Mouse (Mus musculus): ENCODE measurements around the gene Wnt1.
"Not testable (repeated sequence)": the region's sequence is repeated elsewhere in the genome, so short reads cannot be mapped to it uniquely, and the experiment has no call there.

Wnt1 gene

DNA sequence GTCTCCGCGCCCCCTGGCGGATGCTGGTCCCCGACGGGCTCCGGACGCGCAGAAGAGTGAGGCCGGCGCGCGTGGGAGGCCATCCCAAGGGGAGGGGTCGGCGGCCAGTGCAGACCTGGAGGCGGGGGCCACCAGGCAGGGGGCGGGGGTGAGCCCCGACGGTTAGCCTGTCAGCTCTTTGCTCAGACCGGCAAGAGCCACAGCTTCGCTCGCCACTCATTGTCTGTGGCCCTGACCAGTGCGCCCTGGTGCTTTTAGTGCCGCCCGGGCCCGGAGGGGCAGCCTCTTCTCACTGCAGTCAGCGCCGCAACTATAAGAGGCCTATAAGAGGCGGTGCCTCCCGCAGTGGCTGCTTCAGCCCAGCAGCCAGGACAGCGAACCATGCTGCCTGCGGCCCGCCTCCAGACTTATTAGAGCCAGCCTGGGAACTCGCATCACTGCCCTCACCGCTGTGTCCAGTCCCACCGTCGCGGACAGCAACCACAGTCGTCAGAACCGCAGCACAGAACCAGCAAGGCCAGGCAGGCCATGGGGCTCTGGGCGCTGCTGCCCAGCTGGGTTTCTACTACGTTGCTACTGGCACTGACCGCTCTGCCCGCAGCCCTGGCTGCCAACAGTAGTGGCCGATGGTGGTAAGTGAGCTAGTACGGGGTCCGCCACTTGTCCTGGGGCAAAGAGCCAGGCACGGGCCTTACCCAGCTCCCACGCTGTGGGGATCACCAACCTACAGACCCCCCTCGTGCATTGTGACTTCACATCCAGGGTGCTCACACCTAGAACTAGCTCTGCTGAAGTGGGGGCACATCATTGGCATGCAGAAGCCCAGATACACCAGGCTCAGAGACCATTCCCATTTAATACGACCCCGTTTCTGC is at the start of gene Wnt1:
TSS of gene Wnt1 (plus strand) at position 197 of the 875 bp plus-strand sequence.
- peak; percentile 65 to 68 for DNase-seq

DNA sequence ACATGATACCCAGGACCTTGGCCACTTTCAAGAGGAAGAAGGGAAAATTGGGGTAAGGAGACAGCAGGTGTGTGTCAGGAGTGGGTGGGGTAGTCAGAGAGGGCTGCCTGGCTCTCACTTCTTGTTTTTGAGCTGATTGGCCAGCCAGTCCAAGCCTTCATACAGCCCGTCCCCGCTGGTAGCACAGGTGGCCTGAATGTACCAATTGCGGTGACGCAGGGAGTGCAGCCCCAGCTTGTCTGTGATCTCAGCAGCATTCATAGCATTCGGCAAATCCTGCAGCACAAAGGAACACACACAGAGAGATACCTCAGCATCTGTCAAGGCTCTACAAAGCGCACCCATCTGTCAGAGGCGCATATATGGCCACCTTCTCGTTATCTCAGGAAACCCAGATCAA is 49.4 kb upstream of the Wnt1 start:
- no peak for DNase-seq

DNA sequence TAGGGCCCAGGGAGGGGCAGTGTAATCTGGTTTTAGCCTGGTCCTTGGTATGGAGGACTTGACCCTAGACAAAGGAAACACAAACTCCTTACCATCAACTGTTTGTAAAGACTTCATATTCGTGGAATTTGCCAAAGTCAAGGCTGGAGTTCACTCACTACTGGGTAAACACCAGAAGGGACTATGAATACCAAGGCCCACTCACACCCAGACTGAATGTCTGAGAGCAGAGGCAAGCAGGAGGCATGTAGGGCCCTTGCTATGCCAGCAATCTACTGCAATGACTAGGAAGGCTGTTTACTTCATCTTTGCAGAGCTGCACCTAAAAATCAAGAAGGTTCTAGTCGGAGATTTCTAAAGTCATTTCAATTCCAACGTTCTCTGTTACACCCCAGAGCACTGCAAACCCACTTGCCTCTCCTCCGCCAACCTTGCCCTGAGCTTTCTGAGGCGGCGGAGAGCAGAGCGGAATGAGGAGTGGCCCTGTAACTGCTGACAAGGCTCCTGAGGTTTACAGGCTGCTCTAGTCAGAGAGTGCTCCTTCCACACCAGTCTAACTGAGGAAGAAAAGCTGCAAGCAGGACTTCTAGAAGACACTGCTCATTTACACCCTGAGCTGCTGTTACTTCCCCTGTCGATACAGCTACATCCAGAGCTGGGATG is 46.8 kb upstream of the Wnt1 start:
- DNase-seq, result no peak

DNA sequence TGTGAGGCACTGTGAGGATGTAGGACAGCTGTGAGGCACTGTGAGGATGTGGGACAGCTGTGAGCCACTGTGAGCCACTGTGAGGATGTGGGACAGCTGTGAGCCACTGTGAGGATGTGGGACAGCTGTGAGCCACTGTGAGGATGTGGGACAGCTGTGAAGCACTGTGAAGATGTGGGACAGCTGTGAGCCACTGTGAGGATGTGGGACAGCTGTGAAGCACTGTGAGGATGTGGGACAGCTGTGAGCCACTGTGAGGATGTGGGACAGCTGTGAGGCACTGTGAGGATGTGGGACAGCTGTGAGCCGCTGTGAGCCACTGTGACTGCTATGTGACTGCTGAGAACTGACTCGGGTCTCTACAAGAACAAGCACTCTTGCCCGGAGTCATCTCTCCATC is 45.8 kb upstream of the Wnt1 start:
- not testable (repeated sequence) for DNase-seq

DNA sequence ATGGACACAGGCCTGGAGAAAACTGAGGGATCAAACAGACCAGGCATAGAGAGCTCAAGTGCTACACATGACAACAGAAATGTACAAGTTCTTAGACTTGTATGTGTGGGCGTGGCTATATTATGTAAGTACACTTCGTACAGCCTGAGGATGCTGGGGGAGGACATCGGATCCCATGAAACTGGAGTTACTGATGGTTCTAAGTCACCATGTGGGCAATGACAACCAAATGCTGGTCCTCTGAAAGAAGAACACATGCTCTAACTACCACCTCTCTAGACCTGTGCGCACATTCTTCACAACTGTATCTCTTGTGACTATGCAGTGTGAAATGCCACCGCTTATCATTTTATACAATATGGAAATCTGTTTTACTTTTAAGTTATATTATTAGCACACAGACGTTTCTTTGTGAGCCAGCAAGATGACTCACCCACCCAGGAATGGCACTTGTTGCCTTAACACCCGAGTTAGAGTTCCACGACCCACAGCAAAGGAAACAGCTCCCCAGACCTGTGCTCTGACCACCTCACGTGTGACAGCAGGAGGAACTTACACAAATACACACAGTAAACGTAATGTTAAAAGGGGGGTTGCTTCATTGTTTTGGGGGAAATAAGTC is 43.2 kb upstream of the Wnt1 start:
- no peak for DNase-seq

DNA sequence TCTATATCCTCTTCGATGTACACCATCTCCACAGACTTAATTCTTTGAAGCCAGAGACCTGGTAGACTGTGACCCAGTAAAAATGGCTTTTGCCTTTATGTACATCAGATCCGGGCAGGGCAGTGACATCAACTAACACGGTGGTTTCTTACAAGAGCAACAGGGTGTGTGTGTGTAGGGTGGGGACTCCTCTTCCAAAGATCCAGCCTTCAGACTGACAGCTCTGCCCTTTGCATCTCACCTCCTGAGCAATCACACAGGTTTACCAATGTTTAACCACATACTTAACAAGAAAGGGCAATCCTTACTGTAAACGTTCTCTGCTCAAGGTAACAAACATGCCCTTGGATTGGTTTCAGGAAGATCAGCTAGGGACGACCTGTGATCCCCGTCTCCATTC is 42.4 kb upstream of the Wnt1 start:
- DNase-seq, result no peak

DNA sequence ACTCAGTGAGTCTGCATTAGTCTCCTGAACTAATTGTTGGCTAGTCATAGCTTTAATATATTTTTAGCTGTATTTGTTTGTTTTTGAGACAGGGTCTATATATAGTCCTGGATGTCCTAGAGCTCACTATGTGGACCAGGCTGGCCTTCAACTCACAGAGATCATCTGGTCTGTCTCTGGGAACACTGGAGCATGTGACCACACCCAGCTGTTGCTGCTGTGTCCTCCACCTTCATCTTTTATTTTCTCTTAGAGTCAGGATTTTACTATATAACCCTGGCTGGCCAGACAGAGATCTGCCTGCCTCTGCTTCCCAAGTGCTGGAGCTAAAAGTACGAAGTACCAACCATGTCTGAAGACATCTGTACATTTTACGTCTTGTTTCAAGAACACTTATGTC is 40.6 kb upstream of the Wnt1 start:
- DNase-seq, result no peak

DNA sequence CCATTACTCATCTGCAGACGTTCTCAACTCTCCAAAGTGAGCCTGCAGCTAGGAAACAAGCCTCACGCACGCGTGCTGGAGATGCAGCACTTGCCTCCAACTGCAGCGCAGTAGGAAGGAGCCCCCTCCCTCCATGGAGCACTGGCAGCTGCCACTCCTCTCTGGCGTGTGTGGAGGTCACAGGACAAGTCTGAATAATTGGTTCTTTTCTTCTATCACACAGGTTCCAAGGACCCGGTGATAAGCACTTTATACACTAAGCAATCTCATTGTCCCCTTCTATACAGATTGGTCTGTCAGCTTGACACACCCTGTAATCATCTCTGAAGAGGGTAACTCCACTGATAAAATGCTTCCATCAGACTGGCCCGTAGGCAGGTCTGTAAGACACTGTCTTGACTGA is 36.6 kb upstream of the Wnt1 start:
- DNase-seq, result no peak

DNA sequence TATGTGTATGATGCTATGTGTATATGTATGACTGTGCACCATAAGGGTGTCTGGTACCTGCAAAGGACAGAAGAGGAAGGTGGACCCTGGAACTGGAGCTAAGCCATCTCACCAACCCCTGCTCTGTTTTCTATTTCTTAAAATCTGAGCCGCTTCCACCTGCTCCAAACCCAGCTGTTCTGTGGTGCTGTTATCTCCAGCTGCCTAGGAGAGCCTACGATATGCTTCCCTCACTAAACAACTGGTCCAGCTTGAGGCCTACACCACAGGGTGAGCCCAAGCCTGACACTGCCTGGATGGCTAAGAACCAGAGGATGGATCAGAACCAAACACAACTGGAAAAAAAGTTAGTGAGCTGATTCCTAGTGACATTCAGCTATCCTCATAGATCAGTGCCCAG is 35.5 kb upstream of the Wnt1 start:
- no peak for DNase-seq

DNA sequence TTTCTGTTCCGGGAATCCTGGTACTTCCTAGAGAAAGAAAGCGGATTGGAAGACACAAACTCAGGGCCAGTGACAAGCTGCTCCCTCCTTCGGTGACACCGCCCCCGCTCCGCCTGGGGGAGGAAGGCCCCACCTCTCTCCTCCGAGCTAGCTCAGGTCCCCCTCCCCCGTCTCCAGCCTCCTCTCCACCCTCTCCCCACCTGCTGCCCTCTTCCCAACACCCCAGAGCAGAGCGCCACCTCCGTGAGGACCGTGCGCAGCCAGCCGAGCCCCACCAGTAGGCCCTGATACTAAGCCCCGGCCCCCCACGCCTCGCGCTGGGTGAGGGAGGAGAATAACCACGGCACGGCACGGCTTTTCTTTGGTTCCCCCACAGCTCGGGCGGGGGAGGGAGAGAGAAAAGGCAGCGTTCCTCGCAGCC is 27.4 kb upstream of the Wnt1 start:
- DNase-seq, result peak; percentile 77 to 93

DNA sequence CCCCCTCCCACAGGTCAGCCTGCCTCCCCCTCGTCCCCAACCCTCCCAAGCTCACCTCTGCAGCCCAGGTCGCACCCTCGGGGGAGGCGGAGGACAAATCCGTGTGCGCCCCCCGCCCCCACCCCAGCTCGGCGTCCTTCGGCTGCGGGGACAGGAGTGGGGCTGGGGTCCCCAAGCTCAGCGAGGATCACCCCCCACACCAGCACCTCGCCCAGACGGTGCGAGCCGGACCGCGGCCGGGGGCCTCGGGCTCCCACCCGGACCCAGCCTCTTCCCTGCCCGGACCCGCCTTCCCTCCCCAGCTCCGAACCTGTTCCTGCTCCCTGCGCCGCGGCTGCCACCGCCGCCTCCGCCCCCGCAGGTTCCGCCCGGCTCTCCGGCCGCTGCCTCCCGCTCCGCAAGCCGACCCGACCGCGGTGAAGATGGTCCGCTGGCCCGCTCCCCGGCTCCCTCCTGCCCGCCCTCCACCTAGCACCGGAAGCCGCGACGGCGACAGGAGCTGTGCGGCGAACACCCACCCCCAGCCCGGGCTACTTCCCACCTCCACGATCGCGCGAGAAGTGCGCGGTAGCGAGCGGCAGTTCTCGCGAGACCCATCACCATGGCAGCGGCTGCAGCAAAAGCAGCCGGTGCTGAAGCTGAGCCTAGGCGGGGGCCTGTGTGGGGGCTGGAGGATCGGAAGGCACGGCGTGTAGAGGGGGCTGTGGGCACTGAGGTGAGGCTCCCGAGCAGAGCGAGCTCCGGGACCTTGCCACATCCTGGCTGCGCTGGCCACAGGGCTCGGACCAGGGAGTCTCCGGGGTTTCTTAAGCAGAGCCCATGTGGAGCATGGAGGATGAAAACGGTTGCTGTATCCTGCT is 26.8 kb upstream of the Wnt1 start, which contains the start of gene Arf3:
TSS of gene Arf3 (minus strand) at position 545 of the 860 bp plus-strand sequence.
- peak; percentile 97 to 98 for DNase-seq

DNA sequence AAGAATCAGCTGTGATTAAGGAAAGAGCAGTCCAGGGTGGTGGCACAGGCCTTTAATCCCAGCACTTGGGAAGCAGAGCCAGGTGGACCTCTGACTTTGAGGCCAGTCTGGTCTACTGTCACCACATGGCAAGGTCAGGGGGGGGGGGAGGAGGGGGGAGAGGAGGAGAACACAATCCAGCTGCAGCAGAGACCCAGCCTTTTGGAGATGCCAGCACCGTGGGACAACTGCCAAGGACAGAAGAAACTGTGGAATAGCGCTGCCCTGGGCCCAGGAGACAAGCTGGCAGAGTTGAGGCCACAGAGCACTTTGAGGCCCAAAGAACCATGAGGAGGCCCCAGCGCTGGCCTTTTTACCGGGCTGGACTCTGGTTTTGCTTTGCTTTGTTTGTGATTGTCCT is 23.7 kb upstream of the Wnt1 start:
- DNase-seq, result no peak

DNA sequence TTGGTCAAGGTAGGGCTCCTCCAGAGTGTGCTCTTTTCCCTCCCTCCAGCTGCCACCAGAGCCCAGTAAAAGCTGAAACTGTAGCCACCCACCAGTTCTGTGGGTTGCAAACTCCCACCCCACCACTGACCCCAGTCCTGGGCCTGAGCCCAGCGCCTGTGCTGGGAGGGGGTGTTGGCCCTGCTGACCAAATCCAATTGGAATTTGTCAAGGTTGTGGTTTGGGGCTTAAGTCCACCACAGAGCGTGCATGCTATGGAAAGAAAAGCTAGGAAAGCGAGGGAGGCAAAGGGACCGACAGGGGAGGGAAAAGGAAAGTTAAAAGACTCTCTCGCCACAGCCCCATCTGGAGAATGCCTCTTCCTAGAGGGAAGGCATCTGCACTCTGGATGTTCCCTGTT is 21.4 kb upstream of the Wnt1 start:
- no peak for DNase-seq

DNA sequence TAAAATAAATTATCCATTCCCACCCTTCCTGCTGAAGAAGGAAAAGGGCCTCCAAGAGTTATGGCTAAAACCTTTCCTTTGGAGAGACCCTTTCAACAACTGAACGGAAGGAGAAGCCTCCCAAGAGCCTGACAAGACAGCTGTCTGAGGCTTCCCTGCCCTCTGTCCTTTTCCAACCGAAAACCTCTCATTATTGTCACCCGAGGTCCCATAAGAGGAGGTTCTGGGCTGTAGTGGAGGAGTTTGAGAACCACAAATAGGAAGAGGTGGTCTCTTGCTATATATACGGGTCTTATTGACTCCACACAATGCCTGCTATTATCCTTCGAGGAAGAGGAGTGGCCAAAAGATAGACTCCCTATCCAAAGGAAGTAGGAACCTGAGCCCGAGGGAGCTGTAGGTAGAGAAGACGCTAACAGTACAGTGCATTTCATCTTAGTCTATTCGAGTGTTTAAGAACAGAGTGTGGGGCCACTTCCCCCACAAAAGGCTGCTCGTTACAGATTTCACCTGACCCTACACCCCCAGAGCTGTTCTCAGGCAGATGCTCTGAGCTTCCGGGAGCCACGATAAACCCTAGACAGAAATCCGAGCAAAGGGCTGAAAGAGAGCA is 17.7 kb upstream of the Wnt1 start:
- DNase-seq, result no peak

DNA sequence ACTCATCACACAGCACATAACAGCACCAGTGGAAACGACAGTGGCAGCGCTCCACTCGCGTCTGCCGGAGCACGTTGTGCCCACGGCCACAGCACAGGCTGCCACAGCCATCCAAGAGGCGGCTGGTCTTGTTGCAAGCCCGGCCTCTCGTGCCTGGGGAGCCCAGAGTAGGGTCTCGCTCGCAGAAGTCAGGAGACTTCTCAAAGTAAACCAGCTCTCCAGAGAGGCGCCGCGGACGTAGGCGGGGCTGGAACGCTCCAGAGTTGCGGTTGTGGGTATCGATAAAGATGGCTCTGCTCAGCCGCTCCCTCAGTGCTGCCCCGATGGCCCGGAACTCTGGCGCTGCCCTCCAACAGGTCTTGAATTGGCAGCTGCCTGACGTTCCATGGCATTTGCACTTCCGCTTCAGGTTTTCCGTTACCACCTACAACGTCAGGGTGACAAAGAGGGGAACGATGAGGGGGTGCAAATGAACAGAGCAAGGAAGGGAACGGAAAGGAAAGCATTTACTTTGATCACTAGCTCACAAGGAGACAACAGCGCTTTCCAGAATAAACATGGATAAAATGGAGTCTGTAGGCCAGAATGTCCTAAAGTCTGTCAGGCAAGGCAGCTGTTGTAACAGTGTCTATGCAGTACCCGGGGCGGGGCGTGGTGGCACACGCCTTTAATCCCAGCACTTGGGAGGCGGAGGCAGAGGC is 17.0 kb upstream of the Wnt1 start:
- no peak for DNase-seq

DNA sequence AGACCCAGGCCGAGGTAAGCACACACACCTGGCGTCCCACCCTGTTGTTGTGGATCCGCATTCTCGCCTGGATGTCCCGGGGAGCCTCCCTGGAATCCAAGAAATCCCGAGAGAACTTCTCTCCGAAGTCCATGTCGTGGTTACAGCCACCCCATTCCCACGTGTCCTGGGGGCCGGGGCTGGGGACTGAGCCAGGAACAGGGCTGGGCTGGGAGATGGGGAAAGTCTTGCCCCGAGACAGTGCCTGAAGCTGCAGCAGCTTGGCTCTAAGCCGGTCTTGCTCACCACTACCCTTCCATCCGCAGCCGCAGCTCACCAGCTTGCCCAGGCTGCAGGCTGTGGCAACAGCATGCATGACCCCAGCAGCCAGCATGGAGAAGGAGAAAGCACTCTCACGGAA is 15.6 kb upstream of the Wnt1 start:
- no peak for DNase-seq

DNA sequence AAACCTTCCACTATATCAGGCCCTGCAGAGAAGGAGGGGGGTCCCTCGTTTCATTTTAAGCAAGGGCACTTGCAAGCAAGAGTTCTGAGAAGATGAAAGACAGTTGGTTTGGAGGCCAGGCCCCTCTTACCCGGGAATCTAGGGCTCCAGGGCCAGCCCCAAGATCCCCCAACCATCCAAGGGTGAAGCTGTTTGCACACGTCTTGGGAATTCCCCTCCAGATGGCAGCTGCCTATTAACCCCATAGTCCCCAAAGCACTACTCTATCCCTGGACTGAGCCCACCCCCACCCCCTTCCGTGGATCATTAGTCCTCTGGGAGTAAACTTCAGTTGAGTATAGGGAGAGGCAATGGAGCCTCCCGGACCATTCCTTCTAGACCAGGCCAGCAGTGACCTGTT is 14.1 kb upstream of the Wnt1 start:
- DNase-seq, result no peak

DNA sequence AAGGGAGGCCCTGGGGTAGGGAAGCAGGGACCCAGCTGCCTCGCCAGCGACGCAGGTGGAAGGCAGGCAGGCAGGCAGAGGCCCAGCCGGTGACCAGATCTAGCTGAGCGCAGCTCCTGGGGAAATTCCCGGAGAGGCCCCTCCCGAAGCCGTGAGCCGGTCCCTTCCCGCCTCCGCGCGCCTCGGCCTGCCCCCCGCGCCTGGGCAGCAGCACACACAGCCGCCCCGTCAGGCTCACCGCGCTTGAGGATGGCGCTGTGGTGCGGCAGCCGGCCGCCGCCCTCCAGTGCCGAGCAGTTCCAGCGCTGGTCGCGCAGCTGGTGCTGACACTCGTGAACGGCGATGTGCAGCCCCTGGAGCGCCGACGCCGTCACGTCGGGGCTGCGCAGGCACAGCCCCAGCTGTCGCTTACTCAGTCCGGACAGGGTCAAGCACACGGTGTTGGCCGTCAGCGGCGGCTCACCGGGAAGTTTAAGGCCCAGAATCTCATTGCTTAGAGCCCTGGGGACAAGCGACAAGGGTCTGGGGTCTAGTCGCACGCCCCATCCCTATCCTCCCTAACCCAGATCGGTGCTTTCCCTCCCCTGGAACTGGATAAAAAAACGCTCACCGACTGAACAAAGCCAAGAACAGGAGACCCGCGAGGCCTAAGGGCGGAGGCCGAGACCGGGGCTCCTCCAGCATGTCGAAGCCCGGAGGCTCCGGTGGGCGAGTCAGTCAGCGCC is 13.2 kb upstream of the Wnt1 start:
- peak; percentile 26 to 62 for DNase-seq

DNA sequence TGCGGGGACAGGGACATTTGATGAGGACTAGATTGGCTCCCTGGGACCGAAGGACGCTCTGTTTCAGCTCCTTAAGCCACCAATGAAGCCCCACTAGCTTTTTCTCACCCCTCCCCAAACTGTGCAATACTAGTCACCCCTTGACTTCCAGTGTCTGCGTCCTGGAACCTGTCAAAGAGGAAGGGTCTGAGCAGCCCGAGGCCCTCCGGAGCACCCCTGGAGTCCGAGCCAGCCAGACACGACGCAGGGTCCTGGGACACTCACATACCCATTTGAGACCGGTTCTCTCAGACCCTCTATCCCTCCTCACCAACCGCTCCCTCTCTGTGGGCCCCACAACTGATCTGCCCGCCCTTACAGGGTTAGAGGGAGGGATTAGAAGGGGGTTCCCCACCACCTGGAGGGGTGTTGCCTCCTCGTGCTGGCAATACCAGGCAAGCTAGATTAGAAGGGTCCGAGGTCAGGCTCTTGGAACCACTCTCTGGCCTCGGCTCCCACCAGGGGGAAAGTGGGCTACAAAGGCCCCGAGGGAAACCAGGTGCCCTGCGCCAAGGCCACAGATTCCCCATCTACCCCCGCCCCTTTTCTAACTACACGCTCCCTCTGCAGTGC is 12.5 kb upstream of the Wnt1 start:
- no peak for DNase-seq

DNA sequence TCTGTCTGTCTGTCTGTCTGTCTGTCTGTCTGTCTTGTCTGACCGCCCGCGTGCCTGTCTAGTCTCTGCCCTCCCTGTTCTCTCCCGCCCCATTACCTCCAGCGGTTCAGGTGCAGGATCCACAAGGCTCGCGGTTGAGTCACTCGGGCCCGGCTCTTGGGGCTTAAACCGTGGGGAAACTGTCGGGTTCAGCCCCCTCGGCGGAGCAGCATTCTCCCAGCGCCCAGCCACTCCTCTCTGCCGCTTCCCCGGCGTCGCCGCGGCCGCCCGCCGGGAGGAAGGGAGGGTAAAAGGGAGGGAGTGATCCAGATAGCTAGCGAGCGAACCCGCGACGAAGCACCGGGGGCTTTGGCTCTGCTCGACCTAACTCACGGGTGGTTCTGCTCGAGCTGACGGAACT is 11.9 kb upstream of the Wnt1 start, which contains the start of gene Wnt10b:
TSS of gene Wnt10b (minus strand) at position 389 of the 400 bp plus-strand sequence.
- no peak for DNase-seq
